Mouse (Mus musculus) C2C12 (cell line): ENCODE results near the gene Btbd3. TPM values are rescaled to one million over a fixed set of nuclear protein-coding genes. Genes with fewer than 3 reads are reported as not detected.
"Not testable (repeated sequence)": the region's sequence is repeated elsewhere in the genome, so short reads cannot be mapped to it uniquely, and the experiment has no call there.

ENCODE experiments used
- H3K27me3 ChIP-seq: one replicate; pipeline ENCODE4 v1.6.1; 2011; ENCODE audit not compliant: control insufficient read depth, insufficient read depth, insufficient read length
- H3K36me3 ChIP-seq: one replicate; pipeline ENCODE4 v1.6.1; 2011; ENCODE audit not compliant: control insufficient read depth, insufficient read depth
- H3K4me3 ChIP-seq: one replicate; pipeline ENCODE4 v1.5.1; 2011; ENCODE audit warnings: mild to moderate bottlenecking, control low read depth; ENCODE audit not compliant: poor library complexity, insufficient read depth, severe bottlenecking
- H3K79me2 ChIP-seq: one replicate; pipeline ENCODE4 v1.6.1; 2011; ENCODE audit not compliant: control insufficient read depth, insufficient read depth
- H3K79me3 ChIP-seq: one replicate; pipeline ENCODE4 v1.6.1; 2011; ENCODE audit warnings: low read depth, control low read depth
- H3ac ChIP-seq: one replicate; pipeline ENCODE3; 2011; ENCODE audit warnings: low read depth; ENCODE audit not compliant: control insufficient read depth, insufficient read length
- CEBPB ChIP-seq: IDR thresholded peaks from one replicate; pipeline ENCODE4 v1.6.1; 2011; ENCODE audit warnings: low read depth, mild to moderate bottlenecking, control low read depth, moderate library complexity
- CTCF ChIP-seq: IDR thresholded peaks from one replicate; pipeline ENCODE4 v1.5.1; 2011; ENCODE audit not compliant: control insufficient read depth, insufficient read depth, insufficient read length
- FOSL1 ChIP-seq: IDR thresholded peaks from one replicate; pipeline ENCODE4 v1.8.0; 2011; ENCODE audit warnings: mild to moderate bottlenecking, low read length; ENCODE audit not compliant: poor library complexity, insufficient read depth, severe bottlenecking
- MAX ChIP-seq: IDR thresholded peaks from one replicate; pipeline ENCODE4 v1.6.1; 2011; ENCODE audit warnings: mild to moderate bottlenecking, control low read depth
- MYOD1 ChIP-seq: IDR thresholded peaks from one replicate; pipeline ENCODE4 v1.6.1; 2011; ENCODE audit warnings: low read depth; ENCODE audit not compliant: control insufficient read depth, insufficient read length
- MYOG ChIP-seq: IDR thresholded peaks from one replicate; pipeline ENCODE4 v1.6.1; 2011; ENCODE audit not compliant: control insufficient read depth, insufficient read length; ENCODE audit errors: extremely low read depth
- USF1 ChIP-seq: IDR thresholded peaks from one replicate; pipeline ENCODE4 v1.6.1; 2011; ENCODE audit warnings: low read depth, mild to moderate bottlenecking, control low read depth, moderate library complexity
- polyA plus RNA-seq: library from polyadenylated mRNA; unstranded; fragments of >200 nt; fragmentation: generic; extraction: Trizol; gene quantifications from one replicate; pipeline ENCODE4 v1.2.1, GENCODE M21; 2012; ENCODE audit warnings: missing spikeins

The Btbd3 gene
- polyA plus RNA-seq, 1 experiment, result 3.1 TPM

- Histone ChIP-seq H3ac (no peak overlapping the region), H3K79me3 (no peaks in the 10 kb centered on the region), H3K27me3 (no peaks in the 10 kb centered on the region), H3K4me3 (no peak overlapping the region), H3K79me2 (no peaks in the 10 kb centered on the region), H3K36me3 (no peaks in the 10 kb centered on the region)
- TF ChIP-seq CEBPB (no peak), USF1 (no peak)
Measured at GRCm38 (mm10) chr2:138306236-138306635, 49.9 kb downstream of the Btbd3 start.

- H3ac ChIP-seq, result no peak overlapping the region
- TF ChIP-seq MYOD1 (no peak), FOSL1 (no peak), CEBPB (no peak), USF1 (no peak), CTCF (no peak), MYOG (no peak), MAX (no peak)
- H3K4me3 ChIP-seq, result no peak overlapping the region
- no peaks in the 10 kb centered on the region for H3K79me2 ChIP-seq
- H3K79me3 ChIP-seq, result no peaks in the 10 kb centered on the region
- H3K27me3 ChIP-seq, result no peaks in the 10 kb centered on the region
- no peaks in the 10 kb centered on the region for H3K36me3 ChIP-seq
Measured at GRCm38 (mm10) chr2:138315644-138316043, 59.3 kb downstream of the Btbd3 start.

DNA sequence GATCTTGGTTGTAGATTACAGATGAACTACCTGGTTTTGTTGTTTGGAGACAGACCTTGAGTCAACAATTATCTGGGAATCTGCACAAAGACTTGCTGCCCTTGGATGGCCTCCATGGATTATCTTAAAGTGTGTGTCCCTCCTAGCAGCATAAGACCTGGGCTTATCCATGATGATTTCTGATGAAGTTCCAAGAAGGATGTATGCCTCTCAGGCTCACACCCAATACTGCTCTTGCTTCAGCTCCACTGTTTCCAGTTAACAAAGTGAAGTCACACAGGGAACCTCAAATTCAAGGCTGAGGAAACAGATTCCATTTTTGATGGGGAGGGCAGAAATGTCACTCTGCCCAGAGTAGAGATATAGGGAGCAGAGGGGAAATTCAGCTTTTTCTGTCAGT is 64.0 kb downstream of the Btbd3 start:
- Histone ChIP-seq H3K79me2 (no peaks in the 10 kb centered on the region), H3K79me3 (no peaks in the 10 kb centered on the region), H3K27me3 (no peaks in the 10 kb centered on the region), H3ac (no peak overlapping the region), H3K36me3 (no peaks in the 10 kb centered on the region), H3K4me3 (no peak overlapping the region)
- TF ChIP-seq USF1, result no peak
- no peak for TF ChIP-seq CTCF
- no peak for TF ChIP-seq MYOD1
- no peak for TF ChIP-seq MYOG

- H3K36me3 ChIP-seq, result no peaks in the 10 kb centered on the region
- H3ac ChIP-seq, result no peak overlapping the region
- H3K79me3 ChIP-seq, result no peaks in the 10 kb centered on the region
- no peaks in the 10 kb centered on the region for H3K79me2 ChIP-seq
- H3K27me3 ChIP-seq, result no peaks in the 10 kb centered on the region
- H3K4me3 ChIP-seq, result no peak overlapping the region
- no peak for TF ChIP-seq MAX
- TF ChIP-seq CEBPB, result no peak
- TF ChIP-seq FOSL1, result no peak
- no peak for TF ChIP-seq MYOD1
- no peak for TF ChIP-seq MYOG
- no peak for TF ChIP-seq USF1
- TF ChIP-seq CTCF, result no peak
Measured at GRCm38 (mm10) chr2:138321041-138321481, 64.7 kb downstream of the Btbd3 start.

DNA sequence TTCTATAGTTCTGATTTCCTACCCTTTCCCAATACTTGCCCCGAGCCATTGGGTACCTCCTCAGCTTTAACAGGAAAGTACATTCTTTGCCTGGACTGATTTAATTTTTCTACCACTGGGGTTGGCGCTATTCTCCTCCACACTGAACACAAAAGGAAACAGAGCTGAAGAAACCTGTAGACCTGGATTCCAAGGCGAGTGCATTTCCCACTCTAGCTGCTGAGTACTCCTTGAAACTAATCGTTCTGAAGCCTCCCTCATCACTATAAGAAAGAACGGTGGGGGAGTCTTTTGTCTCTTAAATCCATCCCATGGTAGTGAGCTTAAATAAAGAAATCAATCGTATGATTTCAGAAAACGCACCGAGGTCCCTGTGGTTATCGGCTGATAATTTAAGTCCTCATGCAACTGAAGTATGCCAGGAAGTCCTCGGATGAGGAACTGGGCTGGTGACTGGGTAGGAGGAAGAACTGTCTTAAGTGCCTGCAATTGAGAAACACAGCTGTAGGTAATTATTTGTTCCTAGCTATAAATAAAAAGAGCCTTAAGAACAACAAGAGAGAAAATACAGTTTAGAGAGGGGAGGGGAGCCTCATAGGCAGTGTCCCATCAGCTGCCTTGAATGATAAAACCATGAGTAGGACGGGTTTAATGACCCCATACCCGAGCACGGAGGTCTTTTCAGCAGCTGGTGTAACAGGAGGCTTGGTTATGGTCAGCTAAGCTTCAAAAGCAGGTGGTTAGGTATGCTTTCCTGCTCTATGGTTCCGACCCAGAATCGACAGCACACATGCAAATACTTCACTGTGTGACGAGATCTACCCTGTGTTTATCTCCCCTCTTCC is 66.1 kb downstream of the Btbd3 start:
- Histone ChIP-seq H3K79me2 (no peaks in the 10 kb centered on the region), H3K36me3 (no peaks in the 10 kb centered on the region), H3ac (no peak overlapping the region), H3K27me3 (no peaks in the 10 kb centered on the region), H3K79me3 (no peaks in the 10 kb centered on the region), H3K4me3 (no peak overlapping the region)
- no peak for TF ChIP-seq CTCF
- no peak for TF ChIP-seq MYOG
- TF ChIP-seq MYOD1, result no peak
- TF ChIP-seq MAX, result no peak
- TF ChIP-seq CEBPB, result no peak
- no peak for TF ChIP-seq USF1
- TF ChIP-seq FOSL1, result no peak

GRCm38 (mm10) chr2:138326367-138326766 is 70.0 kb downstream of the Btbd3 start:
- Histone ChIP-seq H3K36me3 (no peaks in the 10 kb centered on the region), H3K27me3 (no peaks in the 10 kb centered on the region), H3K79me3 (no peaks in the 10 kb centered on the region), H3ac (no peak overlapping the region), H3K79me2 (no peaks in the 10 kb centered on the region), H3K4me3 (no peak overlapping the region)
- TF ChIP-seq FOSL1, result no peak

GRCm38 (mm10) chr2:138334198-138334597 is 77.8 kb downstream of the Btbd3 start:
- not testable (repeated sequence) for H3K27me3 ChIP-seq, H3K4me3 ChIP-seq, H3K79me3 ChIP-seq, H3ac ChIP-seq, H3K79me2 ChIP-seq, H3K36me3 ChIP-seq
